Mouse (Mus musculus): ENCODE results near the gene Lancl1.

- TF ChIP-seq CTCF (IDR thresholded peaks at IDR 0.05) (no peak), EP300 (IDR thresholded peaks at IDR 0.05) (no peak)
These were observed 28.2 kb downstream of the Lancl1 start for GRCm38 (mm10) chr1:67010520-67010919.

All from lung, postnatal 0 days (tissue).